Mouse (Mus musculus): ENCODE measurements around the gene Zc3h12a. TPM values are rescaled to one million over a fixed set of nuclear protein-coding genes. Genes with fewer than 3 reads are reported as not detected.

Gene Zc3h12a
- polyA plus RNA-seq, 1 experiment: 3.6 TPM

GRCm38 (mm10) chr4:125117902-125118320, 9.7 kb downstream of the Zc3h12a start:
- TF ChIP-seq EP300 (IDR thresholded peaks at IDR 0.05; ENCODE audit: insufficient read depth, low read depth, low read length) (no peak), POLR2A (IDR thresholded peaks at IDR 0.05; ENCODE audit: insufficient read depth, low read length) (no peak), CTCF (IDR thresholded peaks at IDR 0.05; ENCODE audit: low read depth, low read length) (no peak)
- Histone ChIP-seq H3K9ac (ENCODE audit: low read depth, poor library complexity, severe bottlenecking) (no peak overlapping the region), H3K36me3 (ENCODE audit: control insufficient read depth, insufficient read depth, low read length, poor library complexity, severe bottlenecking) (peaks cover 8% of the 10 kb centered on the region), H3K27me3 (ENCODE audit: control insufficient read depth, insufficient read depth, low read length, poor library complexity, severe bottlenecking) (no peaks in the 10 kb centered on the region), H3K27ac (ENCODE audit: insufficient read depth, low read length) (no peak overlapping the region), H3K4me3 (ENCODE audit: low read depth, low read length) (no peak overlapping the region), H3K4me1 (ENCODE audit: control insufficient read depth, insufficient read depth, low read length) (peaks cover 8% of the 10 kb centered on the region), H3K9me3 (replicated peaks; ENCODE audit: control insufficient read depth, insufficient read depth, low read length, poor library complexity, severe bottlenecking) (no peaks in the 10 kb centered on the region)

DNA sequence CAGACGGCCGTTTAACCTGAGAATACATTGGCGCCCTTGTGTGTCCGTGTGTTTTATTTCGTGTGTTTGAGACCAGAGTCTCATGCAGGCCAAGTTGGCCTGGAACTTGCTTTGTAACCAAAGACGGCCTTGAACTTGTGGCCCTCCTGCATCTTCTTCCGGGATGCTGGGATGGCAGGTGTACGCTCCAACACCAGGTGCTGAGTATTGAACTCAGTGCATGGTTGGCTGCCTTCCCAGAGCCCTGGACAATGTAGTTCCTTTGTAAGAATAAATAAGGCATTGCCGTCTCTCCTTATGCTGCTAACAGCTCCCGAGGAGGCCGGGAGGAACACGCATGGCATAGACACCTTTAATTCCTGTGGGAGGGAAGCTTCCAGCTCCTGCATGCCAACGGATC, 10.7 kb downstream of the Zc3h12a start:
- Histone ChIP-seq H3K27me3 (ENCODE audit: control insufficient read depth, insufficient read depth, low read length, poor library complexity, severe bottlenecking) (no peaks in the 10 kb centered on the region), H3K9ac (ENCODE audit: low read depth, poor library complexity, severe bottlenecking) (no peak overlapping the region), H3K27ac (ENCODE audit: insufficient read depth, low read length) (no peak overlapping the region), H3K36me3 (ENCODE audit: control insufficient read depth, insufficient read depth, low read length, poor library complexity, severe bottlenecking) (peaks cover 8% of the 10 kb centered on the region), H3K9me3 (replicated peaks; ENCODE audit: control insufficient read depth, insufficient read depth, low read length, poor library complexity, severe bottlenecking) (no peaks in the 10 kb centered on the region), H3K4me3 (ENCODE audit: low read depth, low read length) (no peak overlapping the region), H3K4me1 (ENCODE audit: control insufficient read depth, insufficient read depth, low read length) (peaks cover 3% of the 10 kb centered on the region)
- TF ChIP-seq CTCF (IDR thresholded peaks at IDR 0.05; ENCODE audit: low read depth, low read length): no peak
- no peak for TF ChIP-seq EP300 (IDR thresholded peaks at IDR 0.05; ENCODE audit: insufficient read depth, low read depth, low read length)
- TF ChIP-seq POLR2A (IDR thresholded peaks at IDR 0.05; ENCODE audit: insufficient read depth, low read length): no peak

DNA sequence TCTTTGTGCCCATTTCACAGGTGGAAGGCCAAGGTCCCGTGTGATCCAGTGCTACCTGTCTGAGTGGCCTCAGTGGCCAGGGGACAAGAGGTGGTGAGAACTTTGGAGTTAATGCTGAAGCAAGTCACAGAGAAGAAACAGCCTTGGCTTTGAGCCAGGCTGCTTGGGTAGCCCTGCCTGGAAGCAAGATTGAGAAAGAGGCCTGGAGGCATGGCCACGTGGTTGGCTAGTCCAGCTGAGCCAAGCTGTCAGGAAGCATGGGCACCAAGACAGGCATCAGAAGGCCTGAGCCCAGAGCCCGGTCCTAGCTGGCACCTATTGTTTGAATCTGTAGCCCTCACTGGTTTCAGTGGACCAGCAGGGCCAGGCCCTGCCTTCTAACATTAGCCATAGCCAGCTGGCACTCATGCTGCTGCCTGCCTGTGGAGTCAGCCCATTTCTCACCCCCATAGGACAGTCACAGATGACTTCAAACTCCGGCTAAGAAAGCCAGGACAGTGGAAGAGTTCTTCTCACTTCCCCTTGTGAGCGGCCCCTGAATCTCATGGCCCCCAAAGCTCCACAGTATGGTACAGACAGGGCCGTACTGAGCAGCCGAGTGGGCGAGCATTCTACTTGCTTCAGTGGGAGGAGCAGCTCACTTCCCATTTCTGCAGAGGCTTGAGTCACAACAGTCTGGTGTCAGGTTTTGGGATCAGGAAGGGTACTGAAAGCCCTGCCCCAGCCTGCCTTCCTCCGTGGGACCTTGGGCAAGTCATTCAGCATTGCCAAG, 11.4 kb downstream of the Zc3h12a start:
- no peaks in the 10 kb centered on the region for H3K27me3 ChIP-seq (ENCODE audit: control insufficient read depth, insufficient read depth, low read length, poor library complexity, severe bottlenecking)
- peaks cover 3% of the 10 kb centered on the region for H3K4me1 ChIP-seq (ENCODE audit: control insufficient read depth, insufficient read depth, low read length)
- no peak overlapping the region for H3K27ac ChIP-seq (ENCODE audit: insufficient read depth, low read length)
- H3K4me3 ChIP-seq (ENCODE audit: low read depth, low read length): no peak overlapping the region
- TF ChIP-seq POLR2A (IDR thresholded peaks at IDR 0.05; ENCODE audit: insufficient read depth, low read length): no peak
- TF ChIP-seq EP300 (IDR thresholded peaks at IDR 0.05; ENCODE audit: insufficient read depth, low read depth, low read length): no peak
- no peak for TF ChIP-seq CTCF (IDR thresholded peaks at IDR 0.05; ENCODE audit: low read depth, low read length)
- H3K9ac ChIP-seq (ENCODE audit: low read depth, poor library complexity, severe bottlenecking): no peak overlapping the region
- no peaks in the 10 kb centered on the region for H3K9me3 ChIP-seq (replicated peaks; ENCODE audit: control insufficient read depth, insufficient read depth, low read length, poor library complexity, severe bottlenecking)
- H3K36me3 ChIP-seq (ENCODE audit: control insufficient read depth, insufficient read depth, low read length, poor library complexity, severe bottlenecking): peaks cover 8% of the 10 kb centered on the region

GRCm38 (mm10) chr4:125115710-125116089, 11.9 kb downstream of the Zc3h12a start:
- Histone ChIP-seq H3K27ac (ENCODE audit: insufficient read depth, low read length) (no peak overlapping the region), H3K27me3 (ENCODE audit: control insufficient read depth, insufficient read depth, low read length, poor library complexity, severe bottlenecking) (no peaks in the 10 kb centered on the region), H3K9me3 (replicated peaks; ENCODE audit: control insufficient read depth, insufficient read depth, low read length, poor library complexity, severe bottlenecking) (no peaks in the 10 kb centered on the region), H3K9ac (ENCODE audit: low read depth, poor library complexity, severe bottlenecking) (no peak overlapping the region), H3K36me3 (ENCODE audit: control insufficient read depth, insufficient read depth, low read length, poor library complexity, severe bottlenecking) (peaks cover 8% of the 10 kb centered on the region), H3K4me1 (ENCODE audit: control insufficient read depth, insufficient read depth, low read length) (peaks cover 3% of the 10 kb centered on the region), H3K4me3 (ENCODE audit: low read depth, low read length) (no peak overlapping the region)
- TF ChIP-seq EP300 (IDR thresholded peaks at IDR 0.05; ENCODE audit: insufficient read depth, low read depth, low read length) (no peak), POLR2A (IDR thresholded peaks at IDR 0.05; ENCODE audit: insufficient read depth, low read length) (no peak), CTCF (IDR thresholded peaks at IDR 0.05; ENCODE audit: low read depth, low read length) (no peak)

- H3K4me1 ChIP-seq (ENCODE audit: control insufficient read depth, insufficient read depth, low read length): peaks cover 3% of the 10 kb centered on the region
- H3K27ac ChIP-seq (ENCODE audit: insufficient read depth, low read length): no peak overlapping the region
- peaks cover 4% of the 10 kb centered on the region for H3K36me3 ChIP-seq (ENCODE audit: control insufficient read depth, insufficient read depth, low read length, poor library complexity, severe bottlenecking)
- no peak overlapping the region for H3K4me3 ChIP-seq (ENCODE audit: low read depth, low read length)
- H3K9ac ChIP-seq (ENCODE audit: low read depth, poor library complexity, severe bottlenecking): no peak overlapping the region
- no peaks in the 10 kb centered on the region for H3K9me3 ChIP-seq (replicated peaks; ENCODE audit: control insufficient read depth, insufficient read depth, low read length, poor library complexity, severe bottlenecking)
- H3K27me3 ChIP-seq (ENCODE audit: control insufficient read depth, insufficient read depth, low read length, poor library complexity, severe bottlenecking): no peaks in the 10 kb centered on the region
- TF ChIP-seq POLR2A (IDR thresholded peaks at IDR 0.05; ENCODE audit: insufficient read depth, low read length): no peak
- TF ChIP-seq EP300 (IDR thresholded peaks at IDR 0.05; ENCODE audit: insufficient read depth, low read depth, low read length): no peak
- no peak for TF ChIP-seq CTCF (IDR thresholded peaks at IDR 0.05; ENCODE audit: low read depth, low read length)
Measured at GRCm38 (mm10) chr4:125115081-125115480, 12.6 kb downstream of the Zc3h12a start.

DNA sequence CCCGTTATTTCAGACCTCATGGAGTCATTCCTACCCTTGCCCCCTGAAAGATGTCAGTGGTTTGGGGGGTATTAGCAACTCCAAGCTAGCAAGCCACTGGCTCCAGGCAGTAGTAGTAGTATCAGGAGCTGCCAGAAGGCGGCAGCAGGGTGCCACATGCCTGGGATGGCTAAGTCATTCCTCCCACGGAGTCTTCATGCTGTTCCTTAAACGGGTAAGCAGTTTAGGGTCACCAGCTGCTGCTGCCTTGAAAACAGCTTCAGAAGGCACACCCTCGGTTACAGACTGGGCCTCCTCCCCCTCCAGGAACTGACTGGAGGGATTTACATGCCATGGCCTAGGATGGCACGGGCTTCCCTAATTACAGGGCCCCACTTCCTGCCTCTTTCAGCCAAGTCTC, 13.0 kb downstream of the Zc3h12a start:
- H3K9ac ChIP-seq (ENCODE audit: low read depth, poor library complexity, severe bottlenecking): no peak overlapping the region
- no peak overlapping the region for H3K27ac ChIP-seq (ENCODE audit: insufficient read depth, low read length)
- H3K27me3 ChIP-seq (ENCODE audit: control insufficient read depth, insufficient read depth, low read length, poor library complexity, severe bottlenecking): no peaks in the 10 kb centered on the region
- H3K4me3 ChIP-seq (ENCODE audit: low read depth, low read length): no peak overlapping the region
- TF ChIP-seq EP300 (IDR thresholded peaks at IDR 0.05; ENCODE audit: insufficient read depth, low read depth, low read length): no peak
- no peak for TF ChIP-seq POLR2A (IDR thresholded peaks at IDR 0.05; ENCODE audit: insufficient read depth, low read length)
- TF ChIP-seq CTCF (IDR thresholded peaks at IDR 0.05; ENCODE audit: low read depth, low read length): peak; percentile 82
- peaks cover 1% of the 10 kb centered on the region for H3K36me3 ChIP-seq (ENCODE audit: control insufficient read depth, insufficient read depth, low read length, poor library complexity, severe bottlenecking)
- H3K9me3 ChIP-seq (replicated peaks; ENCODE audit: control insufficient read depth, insufficient read depth, low read length, poor library complexity, severe bottlenecking): no peaks in the 10 kb centered on the region
- H3K4me1 ChIP-seq (ENCODE audit: control insufficient read depth, insufficient read depth, low read length): peaks cover 3% of the 10 kb centered on the region
